8 mouse cellular contexts compared by ENCODE assay signal in the genomic region with DNA sequence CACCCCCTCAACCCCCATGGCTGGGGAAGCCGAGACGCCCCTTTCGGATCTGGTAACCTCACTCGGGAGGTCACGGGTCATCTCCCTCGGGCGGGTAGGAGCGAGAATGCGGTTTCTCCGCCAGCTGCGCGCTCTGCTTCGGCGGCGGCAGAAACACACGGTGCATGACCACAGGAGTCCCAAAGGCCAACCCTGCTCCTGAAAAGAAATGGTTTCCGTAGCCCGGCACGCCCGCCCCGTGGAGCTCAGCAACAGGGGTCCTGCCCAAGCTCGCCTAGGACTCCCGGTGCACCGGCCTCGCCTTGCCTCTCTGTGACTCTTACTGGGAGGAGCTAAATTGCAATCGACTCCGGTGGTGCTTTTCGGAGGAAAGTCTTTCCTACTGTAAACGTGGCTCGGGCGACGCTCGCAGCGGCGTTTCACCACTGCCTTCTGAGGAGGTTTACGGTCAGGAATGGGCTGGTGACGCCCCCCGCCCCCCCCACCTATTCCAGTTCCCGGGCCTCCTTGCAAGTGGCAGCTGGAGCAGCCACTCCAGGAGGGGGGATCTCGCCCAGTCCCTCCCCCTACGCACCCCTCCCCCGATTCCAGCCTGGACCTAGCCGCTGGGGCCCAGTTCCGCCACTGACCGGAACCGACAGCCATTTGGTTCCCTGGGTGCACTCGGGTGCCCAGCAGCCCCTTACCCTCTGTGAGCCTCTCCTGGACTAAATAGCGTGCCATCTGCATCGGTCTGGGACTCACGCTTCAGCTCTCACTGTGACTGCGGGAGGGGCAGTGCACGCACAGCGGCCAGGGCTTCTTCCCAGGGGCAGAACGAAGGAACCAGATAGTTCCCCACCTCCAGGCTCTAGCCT. TPM values are rescaled to one million over a fixed set of nuclear protein-coding genes. Genes with fewer than 3 reads are reported as not detected.
A peak's percentile ranks its signal among the peaks of the same experiment; 100 is the strongest.
DNase-seq lines count a peak whose midpoint lies in the region; ATAC-seq lines count a peak whose summit lies in the region.

No protein-coding gene starts in this region.

- H3K27me3 ChIP-seq in heart, embryonic 13.5 days (replicated peaks), result no peaks in the 10 kb centered on the region
- H3K27me3 ChIP-seq in liver, embryonic 16.5 days (ENCODE audit: control insufficient read depth, insufficient read depth, low read depth, low read length), result peaks cover 12% of the 10 kb centered on the region
- no peaks in the 10 kb centered on the region for H3K27me3 ChIP-seq in neural tube, embryonic 14.5 days (ENCODE audit: control insufficient read depth, insufficient read depth, low read length)

- no peaks in the 10 kb centered on the region for H3K9me3 ChIP-seq in heart, embryonic 13.5 days
- H3K9me3 ChIP-seq in liver, embryonic 16.5 days (replicated peaks; ENCODE audit: control insufficient read depth, low read length), result no peaks in the 10 kb centered on the region
- H3K9me3 ChIP-seq in neural tube, embryonic 14.5 days (ENCODE audit: control insufficient read depth, low read length), result no peaks in the 10 kb centered on the region

- ATAC-seq in heart, embryonic 13.5 days (ENCODE audit: extremely low read depth, insufficient number of reproducible peaks, low FRiP score, low TSS enrichment), result peak; percentile 18
- peak; percentile 45 for ATAC-seq in liver, embryonic 16.5 days (ENCODE audit: low read depth)
- peak; percentile 67 for ATAC-seq in neural tube, embryonic 14.5 days (ENCODE audit: low read depth)

- peak overlapping the region; percentile 91 for H3K4me2 ChIP-seq in heart, embryonic 13.5 days
- peak overlapping the region; percentile 92 for H3K4me2 ChIP-seq in liver, embryonic 16.5 days (ENCODE audit: low read depth, low read length)
- peak overlapping the region; percentile 97 for H3K4me2 ChIP-seq in neural tube, embryonic 14.5 days (ENCODE audit: low read depth, low read length)

- H3K4me1 ChIP-seq in heart, embryonic 13.5 days, result peaks cover 20% of the 10 kb centered on the region
- H3K4me1 ChIP-seq in liver, embryonic 16.5 days (ENCODE audit: control insufficient read depth, low read depth, low read length), result peaks cover 15% of the 10 kb centered on the region
- H3K4me1 ChIP-seq in neural tube, embryonic 14.5 days (ENCODE audit: control insufficient read depth, insufficient read depth, low read length), result no peaks in the 10 kb centered on the region

- H3K27ac ChIP-seq in heart, embryonic 13.5 days (replicated peaks), result peak overlapping the region; percentile 98
- peak overlapping the region; percentile 71 for H3K27ac ChIP-seq in liver, embryonic 16.5 days (ENCODE audit: low read length)
- peak overlapping the region; percentile 97 for H3K27ac ChIP-seq in neural tube, embryonic 14.5 days (ENCODE audit: low read depth, low read length)

- H3K4me3 ChIP-seq in heart, embryonic 13.5 days, result peak overlapping the region; percentile 61
- peak overlapping the region; percentile 58 for H3K4me3 ChIP-seq in liver, embryonic 16.5 days (ENCODE audit: low read depth, low read length)
- H3K4me3 ChIP-seq in neural tube, embryonic 14.5 days (ENCODE audit: low read depth, low read length), result peak overlapping the region; percentile 57

- H3K9ac ChIP-seq in heart, embryonic 13.5 days, result peak overlapping the region; percentile 88
- H3K9ac ChIP-seq in liver, embryonic 16.5 days (ENCODE audit: low read depth, low read length), result peak overlapping the region; percentile 62
- peak overlapping the region; percentile 76 for H3K9ac ChIP-seq in neural tube, embryonic 14.5 days (replicated peaks; ENCODE audit: low read depth, low read length)

- H3K36me3 ChIP-seq in heart, embryonic 13.5 days, result no peaks in the 10 kb centered on the region
- H3K36me3 ChIP-seq in liver, embryonic 16.5 days (ENCODE audit: control insufficient read depth, insufficient read depth), result no peaks in the 10 kb centered on the region
- no peaks in the 10 kb centered on the region for H3K36me3 ChIP-seq in neural tube, embryonic 14.5 days (ENCODE audit: control insufficient read depth, insufficient read depth, low read length)

- WGBS in heart, embryonic 13.5 days, result 1% methylated on average over 54 of the region's 54 CpGs
- 1% methylated on average over 54 of the region's 54 CpGs for WGBS in liver, embryonic 16.5 days (ENCODE audit: insufficient replicate concordance)
- under 1% methylated on average over 53 of the region's 54 CpGs for WGBS in neural tube, embryonic 14.5 days

- DNase-seq in B cell, adult 2 months, result peak; percentile 54 to 61
- peak; percentile 86 for DNase-seq in brain, adult 2 months (ENCODE audit: low read depth, low spot score)
- peak; percentile 73 for DNase-seq in fibroblast of lung, adult 2 months (ENCODE audit: low read depth)
- DNase-seq in kidney, postnatal 10 days, result peak; percentile 89
- DNase-seq in testis, postnatal 10 days (ENCODE audit: low spot score), result peak; percentile 86

RNA-seq across cellular contexts. Expression of a gene that starts 4.9 kb away (rescaled TPM):
- 37.1 and 37.9 TPM in 2 replicates for polyA plus RNA-seq in heart, embryonic 13.5 days (2015; fragmentation: Nextera tagmentation; extraction: Ambion mirVana)
- 1.2 and 1.7 TPM in 2 replicates for polyA plus RNA-seq in liver, embryonic 16.5 days (2015; fragmentation: Nextera tagmentation; extraction: Ambion mirVana)
- 157 and 188 TPM in 2 replicates for polyA plus RNA-seq in neural tube, embryonic 14.5 days (2014; fragmentation: Nextera tagmentation; extraction: Ambion mirVana)

Comparison
In these comparisons a context has a peak if more than half of its experiments do, and no peak if none do; other contexts are left out.
1. Peak in every context shown above with its lines: DNase-seq, ATAC-seq, H3K4me3 ChIP-seq and H3K27ac ChIP-seq.
2. RNA of a gene that starts 4.9 kb away (polyA plus RNA-seq): 157 to 188 TPM in neural tube, embryonic 14.5 days and 37.1 to 37.9 TPM in heart, embryonic 13.5 days; 1.2 to 1.7 TPM in liver, embryonic 16.5 days; every median in the first group is over 10 times any median in the second.